8 mouse cellular contexts compared by ENCODE assay signal in genomic region chr12:79006076-79006475, GRCm38 (mm10). TPM values are rescaled to one million over a fixed set of nuclear protein-coding genes. Genes with fewer than 3 reads are reported as not detected.
A peak's percentile ranks its signal among the peaks of the same experiment; 100 is the strongest.
DNase-seq lines count a peak whose midpoint lies in the region; ATAC-seq and TF ChIP-seq lines count a peak whose summit lies in the region.

No protein-coding gene starts in this region.

- H3K27me3 ChIP-seq in kidney, embryonic 16.5 days (ENCODE audit: insufficient read depth, low read length), result no peaks in the 10 kb centered on the region
- H3K27me3 ChIP-seq in hindbrain, embryonic 14.5 days (ENCODE audit: control insufficient read depth, insufficient read depth, low read length), result no peaks in the 10 kb centered on the region
- no peaks in the 10 kb centered on the region for H3K27me3 ChIP-seq in midbrain, embryonic 15.5 days (replicated peaks)

- no peak overlapping the region for H3K27ac ChIP-seq in kidney, embryonic 16.5 days (ENCODE audit: low read length)
- no peak overlapping the region for H3K27ac ChIP-seq in cortical plate, adult 2 months (ENCODE audit: insufficient read depth, low read length)
- no peak overlapping the region; the same call in 1 of the 2 replicates for H3K27ac ChIP-seq in hindbrain, embryonic 14.5 days
- H3K27ac ChIP-seq in midbrain, embryonic 15.5 days, result peak overlapping the region; percentile 93

- H3K4me1 ChIP-seq in kidney, embryonic 16.5 days (ENCODE audit: insufficient read depth, low read length), result peaks cover 8% of the 10 kb centered on the region
- peaks cover 3% of the 10 kb centered on the region; the same call in 1 of the 2 replicates for H3K4me1 ChIP-seq in cortical plate, adult 2 months (ENCODE audit: control insufficient read depth, insufficient read depth, low read length)
- peaks cover 17% of the 10 kb centered on the region for H3K4me1 ChIP-seq in hindbrain, embryonic 14.5 days (replicated peaks; ENCODE audit: control insufficient read depth, insufficient read depth, low read length)
- H3K4me1 ChIP-seq in midbrain, embryonic 15.5 days, result peaks cover 17% of the 10 kb centered on the region

- H3K9ac ChIP-seq in kidney, embryonic 16.5 days (replicated peaks; ENCODE audit: low read length), result no peak overlapping the region; the same call in 1 of the 2 replicates
- peak overlapping the region; percentile 89 for H3K9ac ChIP-seq in hindbrain, embryonic 14.5 days
- H3K9ac ChIP-seq in midbrain, embryonic 15.5 days, result peak overlapping the region; percentile 98

- TF ChIP-seq POLR2A in cortical plate, adult 2 months (IDR thresholded peaks at IDR 0.05; ENCODE audit: extremely low read depth, insufficient read depth, low read length), result no peak

- no peaks in the 10 kb centered on the region for H3K9me3 ChIP-seq in kidney, embryonic 16.5 days (ENCODE audit: low read length)
- no peaks in the 10 kb centered on the region for H3K9me3 ChIP-seq in hindbrain, embryonic 14.5 days (ENCODE audit: control insufficient read depth, low read length)
- H3K9me3 ChIP-seq in midbrain, embryonic 15.5 days, result no peaks in the 10 kb centered on the region

- no peaks in the 10 kb centered on the region for H3K36me3 ChIP-seq in kidney, embryonic 16.5 days (ENCODE audit: insufficient read depth, low read length)
- H3K36me3 ChIP-seq in hindbrain, embryonic 14.5 days (replicated peaks; ENCODE audit: control insufficient read depth, insufficient read depth), result no peaks in the 10 kb centered on the region
- H3K36me3 ChIP-seq in midbrain, embryonic 15.5 days (replicated peaks), result no peaks in the 10 kb centered on the region

- no peak for DNase-seq in kidney, adult 9 months
- DNase-seq in hindbrain, embryonic 14.5 days (ENCODE audit: low spot score), result no peak
- DNase-seq in left cerebral cortex, postnatal 14 days (ENCODE audit: low spot score in 2 of 2), result no peak
- no peak for DNase-seq in B cell, adult 2 months
- DNase-seq in adrenal gland, adult 8-10 months, result no peak

- TF ChIP-seq CTCF in cortical plate, adult 2 months (IDR thresholded peaks at IDR 0.05; ENCODE audit: extremely low read depth, insufficient read depth, low read length), result no peak

- intact Hi-C loops in left cerebral cortex, postnatal 14 days (cut with DNase I), result loop anchor here (2.0 kb wide), 1 partner anchor 87 kb away; no protein-coding TSS in a partner anchor

- peak overlapping the region; percentile 90 for H3K4me2 ChIP-seq in kidney, embryonic 16.5 days (replicated peaks; ENCODE audit: low read depth, low read length)
- H3K4me2 ChIP-seq in hindbrain, embryonic 14.5 days (replicated peaks), result peak overlapping the region; percentile 75
- H3K4me2 ChIP-seq in midbrain, embryonic 15.5 days, result peak overlapping the region; percentile 79

- peak overlapping the region; percentile 91 for H3K4me3 ChIP-seq in kidney, embryonic 16.5 days (ENCODE audit: low read length)
- peak overlapping the region; percentile 78 for H3K4me3 ChIP-seq in cortical plate, adult 2 months (ENCODE audit: insufficient read depth, low read length)
- H3K4me3 ChIP-seq in hindbrain, embryonic 14.5 days (replicated peaks; ENCODE audit: low read length), result peak overlapping the region; percentile 88
- H3K4me3 ChIP-seq in midbrain, embryonic 15.5 days, result peak overlapping the region; percentile 99

- no peak for ATAC-seq in kidney, embryonic 16.5 days (ENCODE audit: low FRiP score, low TSS enrichment)
- ATAC-seq in hindbrain, embryonic 14.5 days (ENCODE audit: low FRiP score), result no peak
- ATAC-seq in midbrain, embryonic 15.5 days (replicated peaks), result no peak

- WGBS in kidney, embryonic 16.5 days, result 40% methylated on average over 9 of the region's 9 CpGs
- WGBS in hindbrain, embryonic 14.5 days, result 33% methylated on average over 9 of the region's 9 CpGs
- WGBS in midbrain, embryonic 15.5 days, result 32% methylated on average over 9 of the region's 9 CpGs

RNA-seq across cellular contexts. Expression of gene Tmem229b, which starts 1.4 kb away (rescaled TPM):
- 4.7 and 5.3 TPM in 2 replicates for polyA plus RNA-seq in kidney, embryonic 16.5 days (2015; fragmentation: Nextera tagmentation; extraction: Ambion mirVana)
- polyA plus RNA-seq in cortical plate, adult 2 months (2012; rRNA removed), result 20.9 and 21.5 TPM in 2 replicates
- 62.2 and 69.6 TPM in 2 replicates for polyA plus RNA-seq in hindbrain, embryonic 14.5 days (2014; fragmentation: Nextera tagmentation; extraction: Ambion mirVana)
- polyA plus RNA-seq in midbrain, embryonic 15.5 days (2015; fragmentation: Nextera tagmentation; extraction: Ambion mirVana), result 82.0 and 82.1 TPM in 2 replicates
- 10 to 100 TPM; 79.2 to 82.3 TPM for total RNA-seq in left cerebral cortex, postnatal 14 days (2021)
- total RNA-seq in adrenal gland, adult 8-10 months (2022), result 10 to 100 TPM in 2 of 4 experiments, 1 to 10 TPM in 2; 6.8 to 19.5 (median 11.7) TPM

RNA-seq across cellular contexts. Expression of gene Plekhh1, which starts 22.9 kb away (rescaled TPM):
- 6.5 and 7.4 TPM in 2 replicates for polyA plus RNA-seq in kidney, embryonic 16.5 days (2015; fragmentation: Nextera tagmentation; extraction: Ambion mirVana)
- 19.5 and 22.3 TPM in 2 replicates for polyA plus RNA-seq in cortical plate, adult 2 months (2012; rRNA removed)
- 2.4 and 2.8 TPM in 2 replicates for polyA plus RNA-seq in hindbrain, embryonic 14.5 days (2014; fragmentation: Nextera tagmentation; extraction: Ambion mirVana)
- polyA plus RNA-seq in midbrain, embryonic 15.5 days (2015; fragmentation: Nextera tagmentation; extraction: Ambion mirVana), result 3.3 and 3.7 TPM in 2 replicates
- 1 to 10 TPM; 4.7 to 7.0 TPM for total RNA-seq in left cerebral cortex, postnatal 14 days (2021)
- total RNA-seq in adrenal gland, adult 8-10 months (2022), result 1 to 10 TPM; 2.6 to 6.1 (median 4.3) TPM
